Mouse (Mus musculus) kidney, embryonic 16.5 days (tissue): Measurements from ENCODE around the gene Mdm4. TPM values are rescaled to one million over a fixed set of nuclear protein-coding genes. Genes with fewer than 3 reads are reported as not detected.

Experiments used
- ATAC-seq: fragments of 200-750 bp; cut with Nextera tagmentation; 2 replicates; pipeline ENCODE4 v1.8.0; 2017; ENCODE audit warnings: moderate TSS enrichment; ENCODE audit not compliant: low FRiP score, low TSS enrichment
- H3K27ac ChIP-seq: fragments of 300-500 bp; sonication (generic); 2 replicates; pipeline ENCODE4 v1.5.1; 2014; ENCODE audit warnings: low read length
- H3K27me3 ChIP-seq: fragments of 300-500 bp; sonication (generic); 2 replicates; pipeline ENCODE4 v1.6.1; 2014; ENCODE audit warnings: low read length, control low read depth, mixed read lengths; ENCODE audit not compliant: insufficient read depth
- H3K36me3 ChIP-seq: fragments of 300-500 bp; sonication (generic); 2 replicates; pipeline ENCODE4 v1.6.1; 2014; ENCODE audit warnings: low read length, control low read depth, mixed read lengths; ENCODE audit not compliant: insufficient read depth
- H3K4me1 ChIP-seq: fragments of 300-500 bp; sonication (generic); 2 replicates; pipeline ENCODE4 v1.6.1; 2014; ENCODE audit warnings: low read length, control low read depth, mixed read lengths; ENCODE audit not compliant: insufficient read depth
- H3K4me2 ChIP-seq: fragments of 300-500 bp; sonication (generic); replicated peaks from 2 replicates; pipeline ENCODE4 v1.6.1; 2014; ENCODE audit warnings: low read depth, low read length
- H3K4me3 ChIP-seq: fragments of 300-500 bp; sonication (generic); 2 replicates; pipeline ENCODE4 v1.5.1; 2014; ENCODE audit warnings: mild to moderate bottlenecking, low read length
- H3K9ac ChIP-seq: fragments of 300-500 bp; sonication (generic); replicated peaks from 2 replicates; pipeline ENCODE4 v1.6.1; 2014; ENCODE audit warnings: low read length
- H3K9me3 ChIP-seq: fragments of 300-500 bp; sonication (generic); 2 replicates; pipeline ENCODE4 v1.6.1; 2016; ENCODE audit warnings: low read length, control low read depth
- WGBS: fragments of 180-500 bp; shearing (Covaris S2); extraction: QIAGEN DNeasy Blood & Tissue Kit; methylation state at CpG from one replicate; pipeline ENCODE4 v1.1.7; 2014; 5-methylcytosine and 5-hydroxymethylcytosine counted together
- polyA plus RNA-seq: library from polyadenylated mRNA; unstranded; fragments of >200 nt; fragmentation: Nextera tagmentation; extraction: Ambion mirVana; gene quantifications from 2 replicates; pipeline ENCODE4 v1.2.1, GENCODE M21; 2015

Gene Mdm4
- polyA plus RNA-seq, 1 experiment from 2014 or later = 27.2 TPM

DNA sequence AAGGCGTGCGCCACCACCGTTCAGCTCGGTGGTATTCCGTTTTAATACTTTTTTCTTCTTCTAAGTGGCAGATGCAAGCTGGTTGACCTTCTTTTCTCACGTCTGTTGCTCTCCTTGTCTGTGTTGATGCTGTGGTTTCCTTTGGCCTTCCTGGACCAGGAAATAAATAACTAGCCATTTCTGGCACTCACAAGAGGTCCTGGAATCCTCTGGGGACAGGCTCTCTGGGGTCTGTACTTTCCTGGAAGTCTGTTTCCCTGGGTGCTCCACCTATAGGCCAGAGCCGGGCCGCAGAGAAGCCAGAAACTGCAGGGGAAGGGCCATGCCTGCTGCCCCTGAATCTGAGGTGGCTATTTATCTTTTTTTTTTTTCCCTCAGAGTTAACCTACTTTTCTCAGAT lies 24.0 kb upstream of the Mdm4 start:
- H3K4me1 ChIP-seq = peaks cover 37% of the 10 kb centered on the region
- no peak overlapping the region for H3K9ac ChIP-seq
- H3K36me3 ChIP-seq = no peaks in the 10 kb centered on the region
- no peak overlapping the region for H3K4me2 ChIP-seq
- no peak for ATAC-seq
- H3K27ac ChIP-seq = 0 out of 2 replicates have a peak overlapping the region, but pooled peaks have one; percentile 27
- H3K27me3 ChIP-seq = no peaks in the 10 kb centered on the region
- 66% methylated on average over 8 of the region's 8 CpGs for WGBS
- H3K4me3 ChIP-seq = no peak overlapping the region
- no peaks in the 10 kb centered on the region for H3K9me3 ChIP-seq

DNA sequence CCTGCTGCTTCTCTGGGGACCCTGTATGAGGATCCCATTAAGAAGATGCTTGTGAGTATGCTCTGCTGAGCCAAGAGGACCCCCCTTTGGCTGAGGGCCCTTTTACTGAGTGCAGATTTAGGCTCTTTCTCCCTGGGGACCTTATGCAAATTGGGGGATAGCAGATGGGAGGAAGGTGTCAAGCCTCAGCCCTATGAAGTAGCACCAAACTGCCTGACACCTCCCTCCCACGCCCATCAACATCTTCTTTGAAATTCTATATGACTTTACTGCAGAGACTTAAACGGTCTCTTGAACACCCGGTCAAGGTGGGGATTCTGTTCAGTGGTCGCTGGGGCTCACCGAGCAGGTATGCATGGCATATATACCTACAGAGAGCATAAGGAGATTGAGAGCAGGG lies 22.7 kb upstream of the Mdm4 start:
- Histone ChIP-seq H3K4me3 (no peak overlapping the region), H3K9me3 (no peaks in the 10 kb centered on the region), H3K9ac (no peak overlapping the region), H3K4me1 (peaks cover 35% of the 10 kb centered on the region), H3K36me3 (no peaks in the 10 kb centered on the region), H3K27ac (no peak overlapping the region), H3K4me2 (no peak overlapping the region), H3K27me3 (no peaks in the 10 kb centered on the region)
- no peak for ATAC-seq
- 12% methylated on average over 5 of the region's 5 CpGs for WGBS

DNA sequence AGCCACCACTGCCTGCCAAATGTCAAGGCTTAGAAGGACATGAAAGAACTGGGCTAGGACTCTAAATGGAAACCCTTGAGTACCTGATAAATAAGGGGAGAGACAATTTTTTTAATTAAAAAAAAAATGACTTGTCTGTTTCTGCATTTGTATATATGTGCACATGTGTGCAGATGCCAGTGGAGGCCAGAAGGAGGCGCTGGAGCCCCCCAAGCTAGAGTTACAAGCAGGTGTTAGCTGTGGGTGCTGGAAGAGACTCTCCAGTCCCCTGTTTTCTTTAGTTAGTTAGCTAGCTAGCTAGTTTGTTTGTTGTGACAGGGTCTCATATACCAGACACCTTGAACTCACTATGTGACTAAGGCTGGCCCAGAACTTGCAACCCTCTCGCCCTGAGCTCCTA lies 21.5 kb upstream of the Mdm4 start:
- no peak overlapping the region for H3K4me3 ChIP-seq
- peaks cover 36% of the 10 kb centered on the region for H3K4me1 ChIP-seq
- ATAC-seq = no peak
- no peaks in the 10 kb centered on the region for H3K36me3 ChIP-seq
- H3K27ac ChIP-seq = no peak overlapping the region
- no peaks in the 10 kb centered on the region for H3K9me3 ChIP-seq
- H3K27me3 ChIP-seq = no peaks in the 10 kb centered on the region
- 90% methylated on average over 2 of the region's 2 CpGs for WGBS
- H3K9ac ChIP-seq = no peak overlapping the region
- no peak overlapping the region for H3K4me2 ChIP-seq

DNA sequence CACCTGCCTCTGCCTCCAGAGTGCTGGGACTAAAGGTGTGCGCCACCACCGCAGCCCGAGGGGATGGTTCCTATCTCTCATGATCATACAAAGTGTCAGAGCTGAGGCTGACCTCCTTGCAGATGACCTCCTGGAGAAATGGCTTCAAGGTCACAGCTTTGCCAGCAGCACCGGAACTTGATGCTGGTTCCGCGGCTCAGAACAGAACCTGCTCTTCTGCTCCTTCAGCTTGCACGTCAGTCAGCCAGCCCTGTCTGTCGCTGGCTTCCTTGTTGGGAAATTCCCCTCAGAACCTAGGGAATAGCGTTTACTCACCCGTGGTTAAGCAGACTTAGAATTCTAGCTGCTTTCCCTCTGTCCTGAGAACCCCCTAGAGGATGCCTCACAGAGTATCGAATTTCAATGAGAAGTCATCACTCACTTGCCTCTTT lies 19.7 kb upstream of the Mdm4 start:
- Histone ChIP-seq H3K4me2 (no peak overlapping the region), H3K4me3 (no peak overlapping the region), H3K36me3 (no peaks in the 10 kb centered on the region), H3K27me3 (no peaks in the 10 kb centered on the region), H3K9ac (no peak overlapping the region), H3K27ac (peak overlapping the region; percentile 36; the same call in 1 of the 2 replicates), H3K9me3 (no peaks in the 10 kb centered on the region), H3K4me1 (peaks cover 41% of the 10 kb centered on the region)
- 15% methylated on average over 11 of the region's 11 CpGs for WGBS
- ATAC-seq = no peak

DNA sequence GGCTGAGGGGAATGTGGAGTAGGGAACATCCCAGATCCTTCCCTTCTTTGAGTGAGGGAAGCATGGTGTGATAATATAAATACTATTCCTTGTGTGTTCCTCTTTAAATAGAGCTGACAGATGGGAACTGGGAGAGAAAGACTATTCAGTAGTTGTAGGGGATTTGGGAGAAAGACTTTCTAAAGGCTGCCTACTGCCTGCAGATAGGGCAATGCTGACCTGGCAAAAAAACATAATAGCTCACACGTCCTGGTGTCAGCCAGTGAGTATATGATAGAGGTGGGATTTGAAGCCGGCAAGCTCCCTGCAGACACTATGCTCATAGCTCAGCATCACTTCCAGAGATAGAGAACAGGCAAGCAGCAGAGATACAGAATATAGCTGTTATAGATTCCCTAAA lies 18.3 kb upstream of the Mdm4 start:
- Histone ChIP-seq H3K4me3 (no peak overlapping the region), H3K4me1 (peaks cover 39% of the 10 kb centered on the region)

DNA sequence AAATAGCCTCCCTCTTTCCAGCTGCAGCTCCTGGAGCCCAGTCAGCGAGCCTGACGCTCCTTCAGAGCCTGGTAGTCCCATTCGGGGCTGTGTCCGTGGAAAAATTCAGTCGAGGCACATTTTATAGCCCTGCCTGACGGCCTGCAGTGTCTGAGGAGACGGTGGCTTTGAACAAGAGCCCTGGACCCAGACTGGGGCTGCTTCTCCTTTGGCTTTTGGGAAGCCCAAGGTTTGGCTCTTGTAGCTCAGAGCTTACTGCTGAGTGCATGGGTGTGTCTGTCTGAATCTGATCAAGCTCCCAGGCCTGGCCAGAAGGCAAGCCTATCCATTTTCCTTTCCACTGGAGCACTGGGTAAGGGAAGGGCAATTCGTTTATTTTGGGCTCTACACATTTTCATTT lies 17.2 kb upstream of the Mdm4 start:
- H3K27ac ChIP-seq = no peak overlapping the region
- 44% methylated on average over 8 of the region's 8 CpGs for WGBS
- H3K9me3 ChIP-seq = no peaks in the 10 kb centered on the region
- peaks cover 30% of the 10 kb centered on the region for H3K4me1 ChIP-seq
- peak overlapping the region; percentile 84 for H3K4me3 ChIP-seq
- H3K27me3 ChIP-seq = no peaks in the 10 kb centered on the region
- no peaks in the 10 kb centered on the region for H3K36me3 ChIP-seq
- no peak for ATAC-seq
- peak overlapping the region; percentile 92 for H3K9ac ChIP-seq
- H3K4me2 ChIP-seq = peak overlapping the region; percentile 98

More for the DNA sequence above, 18.3 kb upstream of the Mdm4 start:
- Histone ChIP-seq H3K27me3 (no peaks in the 10 kb centered on the region), H3K9me3 (no peaks in the 10 kb centered on the region), H3K9ac (no peak overlapping the region), H3K36me3 (no peaks in the 10 kb centered on the region), H3K27ac (no peak overlapping the region), H3K4me2 (no peak overlapping the region)
- ATAC-seq = no peak
- 53% methylated on average over 2 of the region's 2 CpGs for WGBS

DNA sequence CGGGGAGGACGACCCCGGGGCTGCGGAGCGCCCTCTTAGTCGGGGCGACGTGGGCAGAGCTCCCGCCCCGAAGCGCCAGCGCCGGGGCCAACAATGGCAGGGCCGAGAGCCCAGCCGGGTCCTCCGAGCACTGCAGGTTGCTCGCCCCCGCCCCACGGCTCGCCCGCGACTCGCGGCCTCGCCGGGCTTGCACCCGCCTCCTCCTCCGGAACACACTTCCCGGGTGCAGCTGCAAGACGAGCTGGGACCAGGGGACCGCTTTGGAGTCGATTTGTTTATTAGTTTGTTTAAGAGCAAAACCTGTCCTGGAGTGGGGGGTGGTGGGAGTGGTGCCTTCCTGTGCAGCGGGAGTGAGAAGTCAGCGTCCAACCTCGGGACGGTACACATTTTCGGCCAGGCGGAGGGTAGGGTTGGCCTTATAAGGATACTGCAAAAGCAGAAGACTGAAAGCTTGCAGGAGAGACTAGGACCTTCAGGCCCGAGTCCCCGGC lies 16.1 kb upstream of the Mdm4 start:
- H3K4me3 ChIP-seq = peak overlapping the region; percentile 84
- peaks cover 26% of the 10 kb centered on the region for H3K4me1 ChIP-seq
- H3K27ac ChIP-seq = peak overlapping the region; percentile 80
- under 1% methylated on average over 38 of the region's 40 CpGs for WGBS
- no peaks in the 10 kb centered on the region for H3K27me3 ChIP-seq
- peak overlapping the region; percentile 92 for H3K9ac ChIP-seq
- peak overlapping the region; percentile 98 for H3K4me2 ChIP-seq
- H3K9me3 ChIP-seq = no peaks in the 10 kb centered on the region
- ATAC-seq = peak; percentile 74
- no peaks in the 10 kb centered on the region for H3K36me3 ChIP-seq

DNA sequence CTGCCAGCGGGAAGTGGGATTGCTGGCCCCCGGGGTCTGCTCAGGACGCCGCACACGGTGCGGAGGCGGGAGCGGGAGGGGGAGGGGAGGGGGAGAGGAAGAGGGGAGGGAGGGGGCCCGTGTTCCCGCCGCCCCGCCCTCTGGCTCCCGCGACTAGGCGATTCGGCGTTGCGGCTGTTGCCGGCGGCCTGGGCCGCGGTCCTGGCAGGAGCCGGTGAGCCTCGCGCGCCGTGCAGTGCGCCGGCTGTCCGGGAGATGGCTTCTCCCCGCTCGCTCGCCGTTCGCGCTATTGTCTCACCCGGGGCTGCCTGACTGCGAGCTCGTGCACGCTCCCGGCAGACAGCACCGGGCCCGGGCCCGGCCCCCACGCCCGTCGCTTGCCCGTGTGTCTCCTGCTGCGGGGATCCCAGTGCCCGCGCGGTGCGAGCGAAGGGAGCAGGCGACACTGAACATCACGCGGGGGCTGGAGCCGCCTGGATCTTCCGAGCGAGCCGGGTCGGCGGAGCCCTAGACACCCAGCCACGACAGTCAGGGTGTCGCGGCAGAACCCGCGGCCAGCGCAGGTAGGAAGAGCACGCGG lies 15.6 kb upstream of the Mdm4 start:
- peak; percentile 91 for ATAC-seq
- H3K9me3 ChIP-seq = no peaks in the 10 kb centered on the region
- H3K27ac ChIP-seq = peak overlapping the region; percentile 80
- H3K4me1 ChIP-seq = peaks cover 26% of the 10 kb centered on the region
- no peaks in the 10 kb centered on the region for H3K27me3 ChIP-seq
- no peaks in the 10 kb centered on the region for H3K36me3 ChIP-seq
- peak overlapping the region; percentile 84 for H3K4me3 ChIP-seq
- WGBS = under 1% methylated on average over 52 of the region's 71 CpGs
- peak overlapping the region; percentile 98 for H3K4me2 ChIP-seq
- peak overlapping the region; percentile 92 for H3K9ac ChIP-seq

DNA sequence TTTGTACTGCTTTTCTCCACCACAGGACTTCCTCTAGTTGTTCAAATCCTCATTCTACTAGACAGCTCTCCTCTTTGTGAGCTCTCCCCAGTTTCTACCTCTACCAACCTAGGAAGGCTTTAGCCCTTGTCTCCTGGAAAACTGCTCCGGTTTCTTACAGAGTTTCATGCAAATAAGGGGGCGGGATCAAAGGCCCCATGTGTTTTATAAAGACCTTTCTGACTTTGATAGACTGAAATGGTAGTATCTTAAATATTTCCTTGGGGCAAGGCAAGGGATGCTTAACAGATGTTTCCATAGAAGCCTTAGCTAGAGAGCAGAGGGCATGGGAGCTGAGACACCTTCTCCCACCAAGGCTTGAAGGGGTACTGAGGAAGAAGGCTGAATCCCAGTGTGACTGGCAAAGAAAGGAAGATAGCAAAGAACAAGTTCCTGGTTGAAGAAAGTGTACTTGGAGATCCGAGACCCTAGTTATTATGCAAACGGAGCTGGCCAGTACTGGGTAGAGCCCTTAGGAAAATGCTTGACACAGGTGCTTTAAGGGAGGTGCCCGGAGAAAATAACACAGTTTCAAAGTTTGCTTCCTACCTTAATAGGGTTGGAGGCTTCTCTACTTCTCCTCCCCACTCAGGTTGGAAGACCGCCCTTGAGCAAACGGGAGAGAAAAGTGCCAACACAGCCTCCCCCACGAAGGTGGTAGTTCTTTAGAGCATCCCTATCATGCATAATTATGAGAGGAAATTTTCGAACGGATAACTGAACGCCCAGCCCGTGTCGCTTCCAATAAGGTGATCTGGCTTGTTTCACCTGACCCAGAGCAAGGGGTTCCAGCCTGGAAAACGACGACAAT lies 14.9 kb upstream of the Mdm4 start, which contains the start of gene Pik3c2b:
Gene Pik3c2b, plus strand, starts transcription at position 657 of the 850 bp plus-strand sequence.
- peak within 1 kb of the TSS; percentile 98 for H3K4me2 ChIP-seq
- no peaks in the 10 kb centered on the region for H3K27me3 ChIP-seq
- H3K9me3 ChIP-seq = no peaks in the 10 kb centered on the region
- H3K4me1 ChIP-seq = peaks cover 21% of the 10 kb centered on the region
- ATAC-seq = no peak
- WGBS = 2% methylated on average over 15 of the region's 15 CpGs
- H3K9ac ChIP-seq = peak within 1 kb of the TSS; percentile 92
- peak within 1 kb of the TSS; percentile 84 for H3K4me3 ChIP-seq
- no peaks in the 10 kb centered on the region for H3K36me3 ChIP-seq
- peak within 1 kb of the TSS; percentile 80 for H3K27ac ChIP-seq

DNA sequence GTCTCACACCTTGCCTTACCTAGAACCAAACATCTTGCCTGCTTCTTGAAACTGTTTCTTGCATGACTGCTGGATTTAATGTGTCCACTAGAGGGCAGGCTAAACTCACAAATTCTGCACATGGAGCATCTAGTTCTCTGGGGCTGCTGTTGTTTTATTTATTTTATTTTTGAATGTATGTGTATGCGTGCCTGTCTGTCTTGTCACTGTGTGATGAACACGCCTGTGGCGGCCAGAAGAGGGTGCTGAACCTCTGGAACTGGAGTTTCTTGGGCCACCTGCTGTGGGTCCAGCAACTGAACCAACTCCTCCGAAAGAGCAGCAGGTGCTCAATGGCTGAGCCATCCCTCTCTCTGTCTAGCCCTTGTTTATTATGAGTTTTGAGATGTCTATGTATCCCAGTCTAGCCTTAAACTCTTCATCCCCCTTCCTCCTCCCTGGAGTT lies 9.2 kb upstream of the Mdm4 start:
- H3K4me3 ChIP-seq = no peak overlapping the region
- no peaks in the 10 kb centered on the region for H3K4me1 ChIP-seq
- H3K27me3 ChIP-seq = no peaks in the 10 kb centered on the region
- no peaks in the 10 kb centered on the region for H3K9me3 ChIP-seq
- no peak overlapping the region for H3K27ac ChIP-seq
- no peak overlapping the region for H3K4me2 ChIP-seq
- 17% methylated on average over 4 of the region's 4 CpGs for WGBS
- H3K9ac ChIP-seq = no peak overlapping the region
- no peaks in the 10 kb centered on the region for H3K36me3 ChIP-seq
- no peak for ATAC-seq
